Mouse (Mus musculus) heart, adult 2 months (tissue): Measurements from ENCODE around the gene Dkc1. TPM values are rescaled to one million over a fixed set of nuclear protein-coding genes. Genes with fewer than 3 reads are reported as not detected.
A peak's percentile ranks its signal among the peaks of the same experiment; 100 is the strongest.

Experiments
- DNase-seq, 2 experiments: peaks; one replicate each; pipeline ENCODE4 v3.0.0; 2021
- H3K27ac ChIP-seq: fragments of 200-600 bp; 2 replicates; pipeline ENCODE4 v1.8.1; 2022
- H3K27me3 ChIP-seq: fragments of 200-500 bp; 2 replicates; pipeline ENCODE4 v1.6.1; 2012; ENCODE audit warnings: mild to moderate bottlenecking, low read length, inconsistent platforms, mixed read lengths; ENCODE audit not compliant: control insufficient read depth, insufficient read depth
- H3K36me3 ChIP-seq: fragments of 200-500 bp; 2 replicates; pipeline ENCODE4 v1.6.1; 2012; ENCODE audit warnings: low read length, inconsistent platforms; ENCODE audit not compliant: control insufficient read depth, insufficient read depth
- H3K4me1 ChIP-seq: fragments of 200-500 bp; 2 replicates; pipeline ENCODE4 v1.6.1; 2011; ENCODE audit warnings: low read length; ENCODE audit not compliant: control insufficient read depth, insufficient read depth
- H3K4me3 ChIP-seq: fragments of 200-600 bp; 2 replicates; pipeline ENCODE4 v1.8.1; 2022
- H3K79me2 ChIP-seq: fragments of 200-500 bp; replicated peaks from 2 replicates; pipeline ENCODE4 v1.6.1; 2012; ENCODE audit warnings: mild to moderate bottlenecking, inconsistent platforms, low read length, moderate library complexity, mixed read lengths; ENCODE audit not compliant: control insufficient read depth, insufficient read depth
- H3K9ac ChIP-seq: fragments of 200-500 bp; 2 replicates; pipeline ENCODE4 v1.6.1; 2012; ENCODE audit warnings: low read depth, mild to moderate bottlenecking, control low read depth, inconsistent platforms, low read length, mixed read lengths
- CTCF ChIP-seq: fragments of 200-600 bp; IDR thresholded peaks from 2 replicates; pipeline ENCODE4 v1.8.1; 2022; ENCODE audit warnings: antibody characterized with exemption, mild to moderate bottlenecking, moderate library complexity
- EP300 ChIP-seq: fragments of 200-500 bp; IDR thresholded peaks from 2 replicates; pipeline ENCODE4 v1.6.1; 2011; ENCODE audit warnings: low read depth, low read length, control low read depth; ENCODE audit not compliant: insufficient read depth
- POLR2A ChIP-seq: fragments of 200-500 bp; IDR thresholded peaks from 2 replicates; pipeline ENCODE4 v1.6.1; 2011; ENCODE audit warnings: mild to moderate bottlenecking, low read depth, low read length, control low read depth; ENCODE audit not compliant: insufficient read depth
- WGBS: fragments of 180-500 bp; shearing (Covaris S2); methylation state at CpG from one replicate; pipeline ENCODE4 v1.1.7; 2018; 5-methylcytosine and 5-hydroxymethylcytosine counted together
- intact Hi-C: fragments of 180-260 bp; cut with DNase I; formaldehyde crosslinking; loops from one replicate; pipeline ENCODE4 v1.15.1; 2025
- long read RNA-seq: library from polyadenylated mRNA; stranded (forward); transcript quantifications from one replicate; pipeline ENCODE4 v2.0.0, GENCODE M21; 2021
- polyA plus RNA-seq: library from polyadenylated mRNA; depleted of rRNA; stranded (reverse); fragments of >200 nt; gene quantifications from 2 replicates; pipeline ENCODE4 v1.2.3, GENCODE M21; 2012; rRNA removed
- total RNA-seq, 2 experiments: library from RNA; stranded (reverse); gene quantifications; 2 replicates each; pipeline ENCODE4 v1.2.3; 2021

Dkc1 gene
- total RNA-seq: 10 to 100 TPM; 19.2 to 21.1 TPM
- polyA plus RNA-seq: 10.7 and 21.4 TPM in 2 replicates
- long read RNA-seq, transcript Dkc1-201 (15 exons, 2,804 nt): major isoform, 28 of 33 reads
- long read RNA-seq, partial matches to known transcripts: 2 of 33 reads
- long read RNA-seq, other reads (novel, unspliced or antisense): 3 of 33 reads

DNA sequence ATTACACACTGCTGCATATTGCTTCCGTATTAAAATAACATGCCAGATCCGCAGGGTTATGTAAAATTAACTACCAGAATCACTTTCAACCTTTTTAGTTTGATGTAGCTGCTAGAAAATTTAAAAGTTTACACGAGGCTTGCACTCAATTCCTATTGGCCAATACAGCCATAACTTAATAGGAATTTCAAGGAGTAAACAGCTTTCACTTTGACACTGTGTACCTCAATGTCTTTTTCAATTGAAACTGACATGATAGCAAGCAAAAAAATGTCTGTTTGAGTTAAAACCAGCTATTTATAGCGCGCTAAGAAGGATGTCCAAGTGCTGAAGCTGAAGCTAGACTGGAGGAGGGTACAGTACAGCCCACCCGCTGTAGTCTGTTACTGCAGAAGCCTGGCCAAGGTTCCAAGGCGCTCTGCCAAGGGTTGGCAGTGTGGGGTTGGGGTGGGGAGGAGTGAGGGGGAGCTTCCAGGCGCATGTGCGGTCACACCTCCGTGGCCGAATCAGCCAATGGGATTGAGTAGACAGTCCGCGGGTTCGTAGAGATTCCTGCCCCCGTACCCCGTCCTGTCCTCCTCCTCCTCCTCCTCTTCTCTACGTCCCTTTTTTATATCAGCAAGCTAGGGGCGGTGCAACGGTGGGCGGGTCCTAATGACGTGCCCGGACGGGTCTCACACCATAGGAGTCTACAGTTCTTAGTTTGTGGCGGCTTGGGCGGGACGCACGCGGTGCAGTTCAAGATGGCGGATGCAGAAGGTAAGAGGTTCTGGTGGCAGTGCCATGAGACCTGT lies at the start of gene Dkc1:
TSS of gene Dkc1 (plus strand) at position 486 of the 794 bp plus-strand sequence.
- Histone ChIP-seq H3K4me1 (no peaks in the 10 kb centered on the region), H3K79me2 (no peaks in the 10 kb centered on the region), H3K27ac (peak within 1 kb of the TSS; percentile 72), H3K27me3 (no peaks in the 10 kb centered on the region), H3K9ac (peak within 1 kb of the TSS; percentile 45), H3K36me3 (no peaks in the 10 kb centered on the region), H3K4me3 (peak within 1 kb of the TSS; percentile 59)
- DNase-seq: peak; percentile 88 to 92
- intact Hi-C loops: loop anchor here (5.0 kb wide), 2 partner anchors 68 to 287 kb away; partner anchors contain the start of genes F8 and Fundc2
- WGBS: 22% methylated on average over 29 of the region's 29 CpGs
- 0 out of 2 replicates have a peak, but pooled peaks have one; percentile 59 for TF ChIP-seq EP300
- peak; percentile 74 for TF ChIP-seq POLR2A
- TF ChIP-seq CTCF: no peak

DNA sequence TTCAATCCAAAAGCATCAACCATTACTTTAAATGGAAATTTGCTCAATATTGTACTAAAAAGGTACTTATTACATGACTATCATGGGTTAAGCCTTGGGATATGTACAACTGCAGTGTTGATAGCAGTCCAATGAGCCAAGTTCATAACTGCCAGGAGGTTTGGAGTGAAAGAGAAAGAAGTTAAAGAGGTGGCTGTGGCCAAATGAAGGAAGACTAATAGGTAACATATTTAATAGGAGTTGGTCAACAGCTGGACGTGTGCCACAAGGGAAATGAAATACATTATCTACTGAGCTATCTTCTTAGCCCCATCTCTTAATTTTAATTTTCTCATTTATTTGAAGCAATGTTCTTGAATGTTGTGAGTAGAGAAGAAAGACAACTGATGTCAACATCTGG lies 49.7 kb upstream of the Dkc1 start:
- H3K4me3 ChIP-seq: no peak overlapping the region
- no peaks in the 10 kb centered on the region for H3K27me3 ChIP-seq
- TF ChIP-seq EP300: no peak
- TF ChIP-seq POLR2A: no peak
- TF ChIP-seq CTCF: no peak
- peak overlapping the region; percentile 38; the same call in 1 of the 2 replicates for H3K27ac ChIP-seq
- no peaks in the 10 kb centered on the region for H3K79me2 ChIP-seq
- 61% methylated on average over 1 of the region's 1 CpGs for WGBS
- H3K36me3 ChIP-seq: no peaks in the 10 kb centered on the region
- intact Hi-C loops: loop anchor here (5.0 kb wide), 1 partner anchor 36 kb away; no protein-coding TSS in a partner anchor
- H3K9ac ChIP-seq: no peak overlapping the region
- peaks cover 3% of the 10 kb centered on the region for H3K4me1 ChIP-seq
- no peak for DNase-seq

DNA sequence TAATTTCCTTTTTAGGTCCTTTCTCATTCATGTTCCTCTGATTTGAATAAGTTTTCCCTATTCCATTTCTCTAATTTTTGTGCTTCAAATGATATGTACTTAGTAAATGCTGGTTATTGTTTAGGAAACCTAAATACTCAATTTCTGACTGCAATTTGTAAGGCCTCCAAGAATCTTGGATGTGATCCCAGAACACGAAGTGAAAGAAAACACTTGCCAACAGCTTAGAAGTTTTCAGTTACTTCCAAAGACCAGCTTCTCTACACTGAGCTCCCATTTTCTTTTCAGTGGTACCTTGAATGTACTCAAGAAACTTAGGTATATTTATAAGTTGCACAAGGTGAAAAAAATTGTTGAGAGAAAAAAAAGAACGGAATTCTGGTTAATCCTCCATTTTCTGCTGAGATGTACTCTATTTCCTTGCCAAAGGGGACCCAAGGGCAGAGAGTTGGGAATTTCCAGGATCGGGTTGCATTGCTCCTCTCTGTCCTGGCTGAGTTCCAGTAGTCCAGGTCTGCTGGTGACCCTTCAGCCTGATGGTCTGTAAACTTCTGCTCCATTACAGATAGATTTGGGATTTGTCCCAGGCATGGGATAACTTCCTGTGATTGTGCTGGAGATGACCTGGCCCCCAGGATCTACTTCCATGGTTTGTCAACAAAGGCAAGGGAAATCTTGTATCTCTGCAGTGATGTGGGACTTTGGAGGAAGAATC lies 48.6 kb upstream of the Dkc1 start:
- Histone ChIP-seq H3K27me3 (no peaks in the 10 kb centered on the region), H3K36me3 (no peaks in the 10 kb centered on the region), H3K4me3 (no peak overlapping the region), H3K4me1 (peaks cover 3% of the 10 kb centered on the region), H3K27ac (peak overlapping the region; percentile 62), H3K79me2 (no peaks in the 10 kb centered on the region), H3K9ac (no peak overlapping the region)
- intact Hi-C loops: loop anchor here (5.0 kb wide), 1 partner anchor 35 kb away; no protein-coding TSS in a partner anchor
- TF ChIP-seq CTCF (no peak), POLR2A (no peak), EP300 (no peak)
- peak; percentile 21 to 27 for DNase-seq
- WGBS: 24% methylated on average over 3 of the region's 3 CpGs

DNA sequence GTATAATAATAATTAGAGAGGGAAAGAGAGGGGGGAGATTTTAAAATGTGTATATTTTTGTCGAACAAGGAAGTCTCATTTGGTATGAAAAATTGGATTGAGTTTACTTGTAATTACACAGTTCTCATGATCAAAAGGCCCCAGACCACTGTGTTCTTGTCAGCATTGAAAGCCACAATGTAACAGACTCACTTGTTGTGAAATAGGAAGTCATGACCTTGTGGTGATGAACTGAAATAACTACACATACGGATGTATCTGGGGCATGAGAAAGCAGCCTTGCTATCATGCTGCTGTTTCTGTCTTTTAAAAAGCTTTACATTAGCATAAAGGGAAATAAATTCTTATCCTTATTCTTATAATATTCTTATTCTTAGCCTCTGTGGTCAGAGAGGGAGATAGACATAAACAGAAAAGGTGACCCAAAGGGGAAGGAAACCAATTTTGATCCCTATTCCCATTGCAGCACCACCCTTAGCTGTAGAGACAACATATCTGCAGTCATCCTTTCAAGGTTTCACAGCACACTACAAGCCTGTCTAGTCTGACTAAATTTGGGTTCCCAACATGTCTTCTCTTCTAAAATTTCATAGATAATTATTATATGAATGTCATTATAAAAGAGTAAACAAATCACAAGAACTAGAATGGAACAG lies 39.4 kb upstream of the Dkc1 start:
- no peaks in the 10 kb centered on the region for H3K79me2 ChIP-seq
- TF ChIP-seq EP300 (no peak), CTCF (no peak), POLR2A (no peak)
- H3K36me3 ChIP-seq: no peaks in the 10 kb centered on the region
- no peaks in the 10 kb centered on the region for H3K4me1 ChIP-seq
- WGBS: 73% methylated on average over 2 of the region's 2 CpGs
- no peak overlapping the region for H3K4me3 ChIP-seq
- H3K9ac ChIP-seq: no peak overlapping the region
- no peak for DNase-seq
- H3K27me3 ChIP-seq: no peaks in the 10 kb centered on the region
- intact Hi-C loops: no loop called here
- H3K27ac ChIP-seq: no peak overlapping the region

DNA sequence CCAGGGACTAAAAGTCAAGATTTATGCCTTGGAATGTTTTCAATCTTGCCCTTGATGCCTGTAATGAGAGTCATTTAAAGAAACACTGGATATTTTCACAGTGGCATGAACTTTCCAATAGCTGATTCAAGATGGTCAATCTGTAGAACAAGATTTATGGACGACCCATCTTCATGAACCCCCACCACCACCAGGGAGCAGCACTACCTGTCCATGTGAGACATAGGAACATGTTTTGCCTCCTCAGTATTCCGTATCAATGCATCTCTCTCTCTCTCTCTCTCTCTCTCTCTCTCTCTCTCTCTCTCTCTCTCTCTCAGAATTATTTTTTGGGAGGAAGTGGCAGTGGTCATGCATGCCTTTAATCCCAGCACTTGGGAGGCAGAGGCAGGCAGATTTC lies 13.3 kb upstream of the Dkc1 start:
- intact Hi-C loops: loop anchor here (5.0 kb wide), 1 partner anchor 35 kb away; no protein-coding TSS in a partner anchor
- 74% methylated on average over 2 of the region's 2 CpGs for WGBS
- Histone ChIP-seq H3K27ac (no peak overlapping the region), H3K27me3 (no peaks in the 10 kb centered on the region), H3K4me3 (no peak overlapping the region), H3K79me2 (no peaks in the 10 kb centered on the region), H3K4me1 (peaks cover 2% of the 10 kb centered on the region), H3K36me3 (no peaks in the 10 kb centered on the region), H3K9ac (no peak overlapping the region)
- TF ChIP-seq POLR2A (no peak), EP300 (no peak), CTCF (peak; percentile 14; the same call in 1 of the 2 replicates)
- no peak for DNase-seq
